Mouse (Mus musculus) B cell, adult 62 days (primary cell): Measurements from ENCODE around the gene Btbd35f11. TPM values are rescaled to one million over a fixed set of nuclear protein-coding genes. Genes with fewer than 3 reads are reported as not detected.

Source experiments
- total RNA-seq: library from RNA; stranded (reverse); gene quantifications from 4 replicates; pipeline ENCODE4 v1.2.4, GENCODE M21; 2023

The Btbd35f11 gene
- not detected in 4 replicates for total RNA-seq

GRCm38 (mm10) chrX:3443590-3443989 lies at the start of gene Btbd35f11:
Btbd35f11 (minus strand) TSS chrX:3443690.

Other genes with a start within 250 kb of the Btbd35f11 start
- gene Btbd35f24, start 247.9 kb downstream of the Btbd35f11 start, total RNA-seq, result not detected in 4 replicates